In the genomic region with DNA sequence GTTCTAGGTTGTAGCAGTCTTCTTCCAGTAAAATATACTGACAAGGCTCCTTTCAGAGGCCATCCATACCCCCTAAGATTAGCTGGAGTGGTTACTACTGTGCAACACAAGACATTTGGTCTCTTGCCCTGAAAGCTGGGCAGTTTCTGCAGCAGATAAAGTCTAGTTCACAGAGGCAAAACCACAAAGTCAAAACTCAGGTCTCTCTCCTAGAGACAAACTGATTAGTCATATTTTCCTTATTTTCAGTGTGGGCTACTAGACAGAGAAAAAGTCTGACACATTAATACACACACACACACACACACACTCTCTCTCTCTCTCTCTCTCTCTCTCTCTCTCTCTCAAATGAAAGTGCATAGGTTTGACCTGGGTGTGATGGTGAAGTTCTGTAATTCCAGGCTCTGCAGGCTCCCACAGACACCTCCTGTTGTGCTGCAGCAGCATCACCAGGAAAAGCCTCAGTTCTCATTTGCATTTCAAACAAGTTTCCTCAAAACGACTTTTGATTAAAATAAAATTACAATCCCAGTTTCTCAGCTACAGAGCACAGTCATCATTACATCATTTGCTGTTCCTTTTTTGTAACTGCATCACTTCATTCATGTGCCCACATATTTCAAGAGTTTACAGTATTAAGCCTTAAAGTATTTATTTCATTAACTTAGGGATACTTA, we compare ENCODE assay signal across 19 mouse cellular contexts. TPM values are rescaled to one million over a fixed set of nuclear protein-coding genes. Genes with fewer than 3 reads are reported as not detected.
DNase-seq lines count a peak whose midpoint lies in the region; ATAC-seq lines count a peak whose summit lies in the region.
"Had no signal": no experiment of that assay in that cellular context is flagged by ENCODE, and none has a peak within 500 bp of the region (broad histone marks: within the 10 kb centered on the region; RNA-seq: fewer than 3 reads in every experiment).

No protein-coding gene starts in this region.

- no peak for ATAC-seq in forebrain, embryonic 11.5 days (replicated peaks; ENCODE audit: low FRiP score)
- peak; percentile 68 for ATAC-seq in activated CD4-positive, CD25-positive, alpha-beta regulatory T cell, adult 4 months
- peak; percentile 76 for ATAC-seq in inflammation-experienced regulatory T-cells, adult 6 months
- ATAC-seq in intestine, embryonic 16.5 days = no peak
- ATAC-seq: hindbrain, postnatal 0 days; midbrain, embryonic 15.5 days had no signal

- no peak overlapping the region for H3K4me2 ChIP-seq in forebrain, embryonic 11.5 days (ENCODE audit: low read depth, low read length, severe bottlenecking)
- no peak overlapping the region for H3K4me2 ChIP-seq in intestine, embryonic 16.5 days (ENCODE audit: low read depth, low read length)
- H3K4me2 ChIP-seq: embryonic facial prominence, embryonic 15.5 days; limb, embryonic 15.5 days; midbrain, embryonic 15.5 days; stomach, embryonic 15.5 days had no signal

- 0 out of 2 replicates have a peak, but pooled peaks cover 4% of the 10 kb centered on the region for H3K4me1 ChIP-seq in forebrain, embryonic 11.5 days (replicated peaks; ENCODE audit: control insufficient read depth, insufficient read depth, low read length)
- H3K4me1 ChIP-seq in forebrain, embryonic 10.5 days = peaks cover 45% of the 10 kb centered on the region
- no peaks in the 10 kb centered on the region for H3K4me1 ChIP-seq in intestine, embryonic 16.5 days (ENCODE audit: control insufficient read depth, insufficient read depth, low read length)
- H3K4me1 ChIP-seq: embryonic facial prominence, embryonic 15.5 days; limb, embryonic 15.5 days; midbrain, embryonic 15.5 days; stomach, embryonic 15.5 days had no signal

- DNase-seq in forebrain, embryonic 11.5 days (ENCODE audit: low spot score) = no peak
- DNase-seq in forebrain, embryonic 10.5 days (ENCODE audit: extremely low spot score, low spot score) = no peak
- peak; percentile 93 for DNase-seq in 416B (ENCODE audit: low read depth)
- no peak for DNase-seq in retina, embryonic 14.5 days (ENCODE audit: low spot score)
- no peak for DNase-seq in cerebellum, adult 9-10 months
- DNase-seq: adrenal gland, adult 2 months; cerebellum, postnatal 36 days; heart, postnatal 10 days; lung, postnatal 14 days; thymus, postnatal 14 days had no signal

- H3K27me3 ChIP-seq in forebrain, embryonic 11.5 days (ENCODE audit: control insufficient read depth, insufficient read depth, low read length) = no peaks in the 10 kb centered on the region
- H3K27me3 ChIP-seq in forebrain, embryonic 10.5 days (ENCODE audit: poor library complexity, severe bottlenecking) = no peaks in the 10 kb centered on the region
- H3K27me3 ChIP-seq in intestine, embryonic 16.5 days (replicated peaks; ENCODE audit: control insufficient read depth, insufficient read depth, low read length) = no peaks in the 10 kb centered on the region
- H3K27me3 ChIP-seq: embryonic facial prominence, embryonic 15.5 days; limb, embryonic 15.5 days; midbrain, embryonic 15.5 days; stomach, embryonic 15.5 days had no signal

- H3K9me3 ChIP-seq in forebrain, embryonic 11.5 days (ENCODE audit: control insufficient read depth, low read length) = no peaks in the 10 kb centered on the region
- H3K9me3 ChIP-seq in forebrain, embryonic 10.5 days = no peaks in the 10 kb centered on the region
- H3K9me3 ChIP-seq in intestine, embryonic 16.5 days (ENCODE audit: control insufficient read depth, low read length) = no peaks in the 10 kb centered on the region
- H3K9me3 ChIP-seq: embryonic facial prominence, embryonic 15.5 days; limb, embryonic 15.5 days; midbrain, embryonic 15.5 days; stomach, embryonic 15.5 days had no signal

- H3K27ac ChIP-seq in forebrain, embryonic 11.5 days (ENCODE audit: low read depth, low read length) = peak overlapping the region; percentile 58; the same call in 1 of the 2 replicates
- H3K27ac ChIP-seq in forebrain, embryonic 10.5 days = no peak overlapping the region
- no peak overlapping the region for H3K27ac ChIP-seq in intestine, embryonic 16.5 days (ENCODE audit: low read length)
- H3K27ac ChIP-seq: embryonic facial prominence, embryonic 15.5 days; hindbrain, postnatal 0 days; layer of hippocampus, adult 2 months; limb, embryonic 15.5 days; midbrain, embryonic 15.5 days; stomach, embryonic 15.5 days had no signal

- no peak overlapping the region for H3K9ac ChIP-seq in forebrain, embryonic 11.5 days (ENCODE audit: low read length)
- H3K9ac ChIP-seq in intestine, embryonic 16.5 days (ENCODE audit: low read depth, low read length) = no peak overlapping the region
- H3K9ac ChIP-seq: embryonic facial prominence, embryonic 15.5 days; limb, embryonic 15.5 days; midbrain, embryonic 15.5 days; stomach, embryonic 15.5 days had no signal

- WGBS in forebrain, embryonic 11.5 days = 22% methylated on average over 1 of the region's 1 CpGs
- WGBS in forebrain, embryonic 10.5 days = 45% methylated on average over 1 of the region's 1 CpGs
- WGBS in intestine, embryonic 16.5 days = 22% methylated on average over 1 of the region's 1 CpGs

- H3K4me3 ChIP-seq in forebrain, embryonic 11.5 days (ENCODE audit: low read depth, low read length) = no peak overlapping the region
- no peak overlapping the region for H3K4me3 ChIP-seq in forebrain, embryonic 10.5 days
- H3K4me3 ChIP-seq in intestine, embryonic 16.5 days (ENCODE audit: low read length) = no peak overlapping the region
- H3K4me3 ChIP-seq: embryonic facial prominence, embryonic 15.5 days; layer of hippocampus, adult 2 months; limb, embryonic 15.5 days; midbrain, embryonic 15.5 days; stomach, embryonic 15.5 days had no signal

- no peaks in the 10 kb centered on the region for H3K36me3 ChIP-seq in forebrain, embryonic 11.5 days (ENCODE audit: control insufficient read depth, insufficient read depth, low read length)
- peaks cover 45% of the 10 kb centered on the region for H3K36me3 ChIP-seq in forebrain, embryonic 10.5 days (replicated peaks)
- peaks cover 6% of the 10 kb centered on the region for H3K36me3 ChIP-seq in intestine, embryonic 16.5 days (ENCODE audit: control insufficient read depth, insufficient read depth, low read length)

RNA-seq across cellular contexts. Expression of a gene that starts 10.8 kb away (rescaled TPM):
- polyA plus RNA-seq in forebrain, embryonic 11.5 days (2014; fragmentation: Nextera tagmentation; extraction: Ambion mirVana) = 44.3 and 45.5 TPM in 2 replicates
- polyA plus RNA-seq in forebrain, embryonic 10.5 days (2016; fragmentation: Nextera tagmentation; extraction: Ambion mirVana) = 39.4 and 39.5 TPM in 2 replicates
- polyA plus RNA-seq in activated CD4-positive, CD25-positive, alpha-beta regulatory T cell, adult 4 months (2017; shearing (Covaris generic)) = 10 to 100 TPM; 78.0 to 82.5 TPM
- 10 to 100 TPM; 53.1 to 85.7 (median 80.7) TPM for polyA plus RNA-seq in inflammation-experienced regulatory T-cells, adult 6 months (2017; shearing (Covaris generic))
- 22.2 and 23.7 TPM in 2 replicates for polyA plus RNA-seq in intestine, embryonic 16.5 days (2015; fragmentation: Nextera tagmentation; extraction: Ambion mirVana)

RNA-seq across cellular contexts. Expression of a gene that starts 28.0 kb away (rescaled TPM):
- polyA plus RNA-seq in forebrain, embryonic 11.5 days (2014; fragmentation: Nextera tagmentation; extraction: Ambion mirVana) = 80.7 and 91.7 TPM in 2 replicates
- 76.8 and 80.9 TPM in 2 replicates for polyA plus RNA-seq in forebrain, embryonic 10.5 days (2016; fragmentation: Nextera tagmentation; extraction: Ambion mirVana)
- 10 to 100 TPM; 59.5 to 60.2 TPM for polyA plus RNA-seq in activated CD4-positive, CD25-positive, alpha-beta regulatory T cell, adult 4 months (2017; shearing (Covaris generic))
- polyA plus RNA-seq in inflammation-experienced regulatory T-cells, adult 6 months (2017; shearing (Covaris generic)) = 10 to 100 TPM; 60.0 to 76.4 (median 74.4) TPM
- polyA plus RNA-seq in intestine, embryonic 16.5 days (2015; fragmentation: Nextera tagmentation; extraction: Ambion mirVana) = 47.6 and 52.1 TPM in 2 replicates

RNA-seq across cellular contexts. Expression of a gene that starts 34.5 kb away (rescaled TPM):
- 34.9 and 40.6 TPM in 2 replicates for polyA plus RNA-seq in forebrain, embryonic 11.5 days (2014; fragmentation: Nextera tagmentation; extraction: Ambion mirVana)
- 32.9 and 33.9 TPM in 2 replicates for polyA plus RNA-seq in forebrain, embryonic 10.5 days (2016; fragmentation: Nextera tagmentation; extraction: Ambion mirVana)
- 10 to 100 TPM; 29.6 to 36.5 TPM for polyA plus RNA-seq in activated CD4-positive, CD25-positive, alpha-beta regulatory T cell, adult 4 months (2017; shearing (Covaris generic))
- 10 to 100 TPM; 34.6 to 40.0 (median 35.9) TPM for polyA plus RNA-seq in inflammation-experienced regulatory T-cells, adult 6 months (2017; shearing (Covaris generic))
- 31.7 and 32.4 TPM in 2 replicates for polyA plus RNA-seq in intestine, embryonic 16.5 days (2015; fragmentation: Nextera tagmentation; extraction: Ambion mirVana)

Comparison
In these comparisons a context has a peak if more than half of its experiments do, and no peak if none do; other contexts are left out.
1. ATAC-seq: peak in activated CD4-positive, CD25-positive, alpha-beta regulatory T cell, adult 4 months (single experiment) and inflammation-experienced regulatory T-cells, adult 6 months (single experiment); none in forebrain, embryonic 11.5 days (single experiment) and intestine, embryonic 16.5 days (single experiment).